Mouse (Mus musculus): ENCODE results near the gene Kif20b.

Kif20b gene

DNA sequence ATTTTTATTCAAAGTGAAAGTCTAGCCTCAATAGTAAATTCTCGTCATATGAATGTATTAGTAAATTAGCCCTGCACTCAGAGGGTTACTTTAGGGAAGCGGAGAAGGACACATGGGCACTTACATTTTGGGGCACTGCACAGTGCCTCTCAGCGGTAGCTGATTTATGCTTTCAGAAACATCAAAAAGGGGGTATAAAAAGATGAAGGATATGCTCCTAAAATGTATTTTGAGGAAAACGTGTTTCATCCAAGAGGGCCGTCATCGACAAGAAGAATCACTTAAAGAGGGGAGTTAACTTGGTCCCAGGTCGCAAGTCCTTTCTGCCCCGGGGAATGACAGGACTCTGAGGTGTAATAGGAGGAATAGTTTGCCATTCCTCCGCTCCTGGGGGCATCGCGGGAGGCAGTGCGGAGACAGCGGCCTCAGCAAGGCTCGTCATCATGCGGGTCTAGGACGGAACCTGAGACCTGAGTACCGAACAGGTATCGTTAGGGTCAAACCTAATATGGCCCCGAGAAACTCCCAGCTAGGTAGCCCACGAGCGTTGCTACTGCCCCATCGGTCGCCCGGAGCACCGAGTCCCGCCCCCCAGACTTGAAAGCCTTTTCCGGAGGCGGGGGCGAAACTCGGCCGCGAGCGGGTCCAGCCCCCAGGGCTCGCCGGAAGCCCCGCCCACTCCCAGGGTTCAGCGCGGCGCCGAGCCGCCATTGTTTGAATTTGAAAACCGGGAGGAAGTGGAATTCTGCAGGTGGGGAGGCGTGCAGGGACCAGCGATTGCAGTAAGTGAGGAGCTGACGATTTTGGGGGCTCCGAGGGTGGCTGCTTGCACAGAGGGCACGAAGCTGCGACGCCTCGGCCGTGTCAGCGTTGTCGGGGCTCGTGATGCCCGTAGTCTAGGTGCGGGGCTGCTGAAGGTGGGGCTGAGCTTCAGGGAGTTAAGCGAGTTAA, at the start of gene Kif20b:
Kif20b (plus strand) TSS at position 710 of the 951 bp plus-strand sequence.
- peak; percentile 92 for DNase-seq

DNA sequence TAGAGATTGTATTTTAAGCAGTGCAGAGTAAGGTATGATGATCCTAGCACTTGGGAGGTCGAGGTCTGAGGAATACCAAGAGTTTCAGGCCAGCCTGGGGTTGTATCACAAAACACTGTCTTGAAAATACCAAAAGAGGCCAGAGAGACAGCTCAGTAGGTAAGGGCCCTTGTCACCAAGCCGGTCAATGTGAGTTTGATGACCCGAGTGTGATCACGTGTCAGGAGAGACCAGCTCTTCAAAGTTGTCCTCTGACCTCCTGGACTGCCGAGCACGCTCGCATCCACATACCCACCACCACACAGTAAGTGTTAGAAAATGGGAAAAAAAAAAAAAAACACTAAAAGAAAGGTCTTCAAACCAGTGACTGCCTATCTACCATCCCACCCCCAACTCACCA, 45.5 kb upstream of the Kif20b start:
- DNase-seq: no peak

DNA sequence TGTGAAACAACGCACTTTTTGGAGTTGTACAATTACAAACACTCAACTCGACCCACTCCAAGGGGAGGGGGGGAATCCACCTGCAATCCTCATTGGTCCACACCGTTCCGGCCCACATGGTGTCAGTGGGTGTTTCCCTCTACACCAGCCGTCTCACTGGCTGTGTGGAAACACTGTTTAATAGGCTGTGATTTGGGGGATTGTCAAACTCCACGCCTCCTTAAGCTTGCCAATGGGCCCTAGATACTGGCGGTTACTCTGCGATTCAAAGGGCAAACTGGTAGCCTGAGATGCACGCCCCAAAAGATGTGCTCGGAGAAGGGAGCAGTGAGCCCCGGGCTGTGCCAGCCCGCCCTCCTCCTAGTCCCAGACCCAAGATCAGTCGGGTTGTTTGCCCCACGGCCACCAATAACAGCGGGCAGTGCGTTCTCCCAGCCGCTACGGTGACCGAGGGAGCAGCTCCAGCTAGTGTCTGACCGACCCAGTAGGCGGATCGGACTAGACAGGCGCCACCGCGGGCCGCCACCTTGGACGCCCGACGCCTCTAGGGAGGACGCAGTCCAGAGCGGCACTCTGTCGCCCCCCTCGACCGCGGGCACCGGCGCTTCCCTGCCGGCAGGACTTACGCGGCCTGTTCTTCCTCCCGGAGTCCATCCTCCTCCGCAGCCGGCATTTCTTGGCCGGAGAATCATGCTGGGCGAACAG, 44.1 kb upstream of the Kif20b start:
- DNase-seq: peak; percentile 72

DNA sequence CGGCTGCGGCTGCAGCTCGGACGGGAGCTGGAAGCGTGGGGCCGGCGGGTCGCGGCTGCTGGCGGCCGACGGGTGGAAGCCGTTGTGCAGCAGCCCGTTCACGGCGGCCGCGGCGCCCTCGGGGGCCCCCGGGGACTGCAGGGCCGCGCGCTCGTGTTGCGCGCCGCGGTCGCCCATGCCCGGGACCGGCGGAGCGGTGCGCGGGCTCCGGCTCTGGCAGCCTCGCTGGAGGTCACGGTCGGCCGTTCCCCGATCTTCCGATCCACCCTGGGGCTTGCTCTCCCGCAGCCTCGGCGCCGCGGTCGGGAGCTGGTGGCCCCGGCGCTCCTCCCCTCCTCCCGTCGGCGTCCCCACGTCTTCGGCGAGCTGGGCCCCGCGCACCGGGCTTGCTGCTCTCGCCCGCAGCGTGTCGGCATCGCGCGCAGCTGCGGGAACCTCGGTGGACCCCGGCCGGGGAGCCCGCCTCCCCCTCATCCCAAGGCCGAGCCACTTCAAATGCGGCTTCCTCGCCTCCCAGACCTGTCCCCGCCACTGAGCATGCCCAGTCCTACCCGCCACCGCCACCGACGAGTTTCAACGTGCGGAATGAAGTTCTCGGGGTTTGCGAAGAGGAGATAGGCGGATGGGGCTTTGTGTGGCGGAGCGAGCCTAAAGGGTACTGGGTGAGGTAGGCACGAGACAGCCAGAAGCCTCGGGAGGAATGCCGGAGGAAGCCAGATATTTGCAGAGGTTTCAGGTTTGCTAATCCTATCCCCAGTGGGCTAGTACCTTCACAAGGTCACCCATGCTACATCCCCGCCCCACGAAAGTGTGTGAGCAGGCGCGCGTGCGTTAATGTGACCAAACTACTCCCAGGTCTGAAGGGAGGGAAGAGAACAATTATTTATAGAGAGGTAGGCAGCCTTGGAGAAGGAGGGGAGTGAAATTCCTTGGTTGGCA, 43.3 kb upstream of the Kif20b start, which contains the start of gene Pank1:
Pank1 (minus strand) TSS at position 853 of the 939 bp plus-strand sequence.
- DNase-seq: peak; percentile 72

DNA sequence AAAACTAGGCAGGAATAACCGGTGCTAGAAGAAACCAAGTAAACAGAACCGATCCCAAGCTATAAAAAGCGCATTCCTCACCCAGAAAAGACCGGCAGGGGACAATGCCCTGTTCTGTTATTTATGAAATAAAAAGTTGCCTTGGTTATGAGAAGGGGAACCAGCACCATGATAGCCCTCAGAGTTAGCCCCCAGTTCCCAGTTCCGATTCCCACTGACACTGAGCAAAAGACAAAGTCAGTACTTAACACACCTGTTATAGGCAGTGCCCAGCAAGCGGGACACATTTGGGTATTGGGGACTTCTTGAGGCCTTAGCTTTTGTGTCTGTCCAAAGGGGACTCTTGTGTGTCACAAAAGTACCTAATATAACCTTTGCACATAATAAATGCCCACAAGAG, 42.5 kb upstream of the Kif20b start:
- no peak for DNase-seq

DNA sequence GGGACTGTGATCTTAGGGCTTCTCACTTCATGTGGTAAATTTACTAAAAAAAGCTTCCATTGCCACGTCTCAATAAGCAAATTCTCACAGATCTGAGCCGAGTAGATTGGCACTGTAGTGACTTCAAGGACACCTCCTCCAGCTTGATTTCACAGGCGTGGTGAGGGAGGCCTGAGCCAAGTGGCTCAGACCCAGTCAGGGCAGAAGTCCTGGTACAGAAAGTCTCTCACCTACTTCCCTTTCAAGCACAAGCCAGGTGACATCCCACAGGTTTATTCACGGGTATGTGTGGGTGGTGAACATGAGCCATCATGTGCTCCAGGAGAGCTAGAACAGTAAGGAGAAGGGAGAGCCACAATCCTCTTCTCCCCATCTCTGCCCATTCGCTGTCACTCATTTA, 41.0 kb upstream of the Kif20b start:
- DNase-seq: no peak

DNA sequence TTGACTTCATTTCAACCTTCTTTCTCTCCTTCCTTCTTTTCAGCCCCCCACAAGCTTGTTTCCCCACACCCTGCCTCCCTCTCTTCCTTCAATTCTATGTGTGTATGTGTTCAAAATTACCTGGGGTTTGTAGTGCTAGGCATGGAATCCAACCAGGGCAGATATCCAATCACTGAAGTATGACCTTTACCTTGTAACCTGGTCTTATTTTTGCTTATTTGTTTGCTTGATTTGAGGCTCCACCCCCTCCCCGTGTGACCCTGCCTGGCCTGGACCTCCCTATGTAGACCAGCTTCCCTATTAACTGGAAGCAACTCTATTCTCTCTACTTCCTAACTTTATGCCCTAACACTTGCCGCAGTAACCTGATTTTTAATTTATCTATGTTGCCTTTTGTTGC, 39.7 kb upstream of the Kif20b start:
- no peak for DNase-seq

DNA sequence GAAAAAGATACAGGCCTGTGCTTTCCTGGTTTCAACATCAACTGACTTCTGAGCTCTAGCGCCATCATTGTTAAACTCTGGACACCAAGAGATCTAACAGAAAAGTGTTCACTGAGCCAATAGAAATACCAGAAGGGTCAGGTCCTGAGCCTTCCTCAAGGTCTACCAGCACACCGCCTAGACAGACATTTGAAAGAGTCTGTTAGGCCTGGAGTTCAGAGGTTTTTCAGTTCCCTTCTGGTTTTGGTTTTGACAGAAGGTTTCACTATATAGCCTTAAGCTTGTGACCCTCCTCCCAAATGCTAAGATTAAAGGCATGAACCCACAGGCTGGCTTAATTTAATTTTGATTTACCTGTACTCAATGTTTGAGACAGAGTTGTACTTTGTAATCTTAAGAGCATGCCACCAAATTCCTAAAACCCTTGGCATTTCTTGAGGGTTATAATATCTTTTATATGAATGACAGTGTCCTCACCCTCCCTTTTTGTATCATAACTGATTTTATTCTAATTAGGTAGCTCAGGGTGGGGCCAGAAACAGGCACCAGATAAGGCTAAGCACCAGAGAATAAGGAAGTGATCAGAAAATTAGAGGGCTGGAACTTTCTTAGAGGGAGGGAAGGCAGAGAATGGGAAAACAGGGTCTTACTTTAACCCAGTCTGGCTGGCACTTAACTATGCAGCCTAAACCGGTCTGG, 38.5 kb upstream of the Kif20b start:
- no peak for DNase-seq

DNA sequence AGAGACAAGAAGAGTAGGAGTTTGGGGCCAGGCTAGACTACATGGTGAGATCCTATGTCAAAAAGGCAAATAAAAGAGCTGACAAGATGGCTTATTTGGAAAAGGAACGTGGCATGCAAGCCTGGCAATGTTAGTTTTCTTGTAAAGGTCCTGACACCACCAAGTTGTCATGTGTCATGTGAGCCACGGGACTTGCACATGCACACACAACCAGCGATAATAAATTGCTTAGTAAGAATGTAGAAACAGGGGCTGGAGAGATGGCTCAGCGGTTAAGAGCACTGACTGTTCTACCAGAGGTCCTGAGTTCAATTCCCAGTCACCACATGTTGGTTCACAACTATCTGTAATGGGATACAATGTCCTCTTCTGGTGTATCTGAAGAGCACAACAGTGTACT, 35.8 kb upstream of the Kif20b start:
- no peak for DNase-seq

DNA sequence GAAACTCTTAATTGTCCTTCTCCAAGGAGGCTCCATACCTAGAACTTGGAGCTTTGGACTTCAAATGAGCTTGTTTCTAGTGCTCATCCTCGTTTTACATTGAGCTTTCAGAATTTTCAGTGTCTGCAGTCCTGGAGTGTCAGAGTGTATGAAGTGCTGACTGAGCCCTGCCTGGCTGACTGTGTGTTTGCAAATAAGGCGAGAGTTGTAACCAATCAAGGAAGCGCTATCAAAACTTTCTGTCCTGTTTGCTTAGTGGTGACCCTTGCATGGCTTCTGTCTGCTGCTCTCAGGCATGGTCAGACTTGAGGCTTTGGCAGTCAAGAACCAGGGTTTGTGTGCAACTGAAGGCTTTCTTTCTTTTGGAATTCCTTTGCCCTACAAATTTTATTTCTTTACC, 31.2 kb upstream of the Kif20b start:
- DNase-seq: no peak

DNA sequence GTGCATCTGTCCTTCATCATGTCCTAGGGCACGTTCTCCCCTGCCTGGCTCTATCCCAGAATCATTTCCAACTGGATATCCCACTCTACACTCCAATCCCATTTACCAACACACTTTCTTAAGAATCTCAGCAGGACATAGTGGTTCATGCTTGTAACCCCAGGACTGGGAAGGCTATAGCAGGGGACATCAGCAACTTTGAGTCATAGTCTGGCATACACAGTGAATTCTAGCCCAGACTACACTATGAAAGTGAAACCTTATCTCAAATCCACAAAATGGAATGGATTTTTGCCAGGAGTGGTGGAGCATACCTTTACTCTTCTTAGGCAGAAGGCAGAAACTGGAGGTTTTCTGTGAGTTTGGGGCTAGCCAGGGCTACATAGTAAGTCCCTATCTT, 30.6 kb upstream of the Kif20b start:
- DNase-seq: no peak

DNA sequence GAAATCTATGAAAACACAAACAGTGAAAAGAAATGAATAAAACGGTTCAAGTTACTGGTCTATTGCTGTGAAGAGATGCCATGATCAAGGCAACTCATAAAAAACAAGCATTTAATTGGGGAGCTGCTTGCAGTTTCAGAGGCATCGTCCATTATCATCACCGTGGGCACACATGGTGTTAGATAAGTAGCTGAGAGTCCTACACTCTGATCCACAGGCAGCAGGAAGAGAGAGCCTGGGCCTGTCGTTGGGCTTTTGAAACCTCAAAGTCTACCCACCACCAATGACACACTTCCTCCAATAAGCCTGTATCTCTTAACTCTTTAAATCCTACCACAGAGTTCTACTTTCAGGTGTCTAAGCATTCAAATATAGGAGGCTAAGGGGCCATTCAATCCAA, 27.1 kb upstream of the Kif20b start:
- no peak for DNase-seq

DNA sequence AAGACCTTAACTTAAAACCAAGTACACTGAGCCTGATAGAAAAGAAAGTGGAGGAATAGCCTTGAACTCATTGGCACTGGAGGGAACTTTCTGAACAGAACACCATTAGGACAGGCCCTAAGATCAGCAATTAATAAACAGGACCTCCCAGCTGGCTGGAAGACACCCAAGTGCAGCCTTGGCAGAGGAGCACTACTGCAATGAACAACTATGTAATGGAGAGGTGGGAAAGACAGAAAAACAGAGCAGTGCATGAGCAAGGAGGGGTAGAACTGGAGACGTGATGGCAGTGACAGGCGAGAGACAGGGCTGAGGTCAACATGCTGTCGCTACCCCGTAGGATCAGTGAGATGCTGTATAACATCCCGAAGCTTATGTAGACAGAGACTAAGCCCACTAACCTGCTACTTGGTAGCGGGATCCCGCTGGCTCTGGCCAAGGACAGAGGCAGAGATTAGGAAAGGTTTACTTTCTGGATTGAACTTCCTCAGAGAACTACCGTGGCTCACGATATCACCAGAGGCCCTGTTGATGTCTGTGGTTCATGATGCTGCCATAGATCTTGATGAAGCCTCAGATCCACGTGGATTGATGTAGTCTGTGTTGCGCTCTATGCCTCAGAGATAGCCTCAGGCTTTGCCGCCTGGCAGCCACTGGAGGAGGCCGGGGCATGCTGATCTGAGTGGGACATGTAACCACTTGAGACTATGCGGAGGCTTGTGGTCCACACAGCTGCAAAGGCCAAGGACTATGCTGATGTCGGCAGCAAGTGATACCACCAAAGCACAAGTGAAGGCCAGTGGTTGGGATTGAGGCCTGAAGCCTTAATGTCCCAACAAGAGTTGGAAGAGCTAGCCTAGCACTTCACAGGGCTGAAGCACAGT, 24.8 kb upstream of the Kif20b start:
- DNase-seq: no peak

DNA sequence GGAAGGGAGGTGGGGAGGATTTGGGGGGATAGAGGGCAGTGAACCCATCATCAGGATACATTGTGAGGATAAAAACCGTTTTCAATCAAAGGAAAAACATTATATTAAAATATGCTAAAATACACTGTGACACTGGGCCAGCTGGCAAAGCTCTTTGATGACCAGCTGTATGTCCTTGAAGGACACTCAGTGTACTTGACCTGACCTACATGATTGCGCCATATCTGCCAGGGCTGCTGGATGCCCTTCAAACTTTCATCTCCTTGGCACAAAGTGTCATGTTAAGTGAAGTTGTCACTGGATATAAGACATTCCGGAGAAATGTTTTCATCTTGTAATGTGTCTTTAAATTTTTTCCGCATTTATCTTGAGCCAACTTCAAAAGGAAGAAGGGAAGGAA, 23.2 kb upstream of the Kif20b start:
- no peak for DNase-seq

DNA sequence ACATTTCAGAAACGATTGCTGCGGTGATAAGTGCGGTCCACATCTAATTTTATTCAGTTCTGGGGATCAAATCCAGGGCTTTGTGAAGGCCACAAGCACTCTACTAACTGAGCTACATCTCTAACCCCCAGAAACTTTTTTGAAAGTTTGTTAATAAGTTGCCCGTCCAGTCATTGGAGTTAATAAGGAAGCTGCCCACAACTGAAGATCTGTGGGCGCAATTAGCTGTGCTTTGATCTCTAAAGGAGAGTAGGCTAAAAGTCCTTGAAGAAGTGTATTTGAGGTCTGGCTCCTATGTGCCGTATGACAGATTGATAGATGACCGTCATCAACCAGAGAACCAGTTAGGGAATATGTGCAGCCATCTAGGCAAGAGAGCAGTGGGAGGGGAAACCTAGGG, 20.9 kb upstream of the Kif20b start:
- no peak for DNase-seq

DNA sequence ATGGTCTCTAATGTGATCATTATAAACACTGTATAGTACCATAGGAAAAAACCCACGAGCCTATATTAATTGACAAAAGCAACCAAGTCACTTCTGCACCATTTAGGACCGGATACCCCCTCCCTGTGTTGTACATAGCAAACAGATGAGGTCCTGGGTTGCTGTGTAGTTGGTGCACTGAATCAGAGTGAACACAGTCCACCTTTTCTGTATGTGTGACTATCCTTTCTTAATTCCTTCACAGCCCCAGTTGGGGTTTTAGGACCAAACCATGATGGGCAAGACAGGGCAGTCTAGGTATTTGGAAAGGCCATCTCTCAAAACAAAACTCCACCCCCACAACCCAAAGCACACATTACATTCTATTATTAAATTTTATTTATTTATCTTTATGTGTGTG, 20.4 kb upstream of the Kif20b start:
- DNase-seq: no peak

DNA sequence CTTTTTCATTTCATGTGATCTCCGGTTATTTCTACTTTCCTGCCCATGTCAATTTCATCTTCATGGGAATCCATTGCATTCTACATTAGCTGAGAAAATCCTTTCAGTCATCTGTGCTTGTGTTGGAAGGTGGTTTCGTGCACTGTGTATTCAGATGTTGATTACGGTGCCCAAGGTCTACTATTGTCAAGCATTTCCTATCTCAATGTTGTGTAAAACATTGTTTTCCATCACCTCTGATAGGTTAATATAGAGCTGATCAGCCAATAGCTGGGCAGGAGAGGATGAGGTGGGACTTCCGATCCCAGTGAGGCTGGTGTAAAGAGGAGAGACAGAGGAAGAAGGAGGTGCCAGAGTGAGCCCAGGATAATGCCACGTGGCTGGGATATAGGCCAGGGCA, 18.1 kb upstream of the Kif20b start:
- DNase-seq: no peak

DNA sequence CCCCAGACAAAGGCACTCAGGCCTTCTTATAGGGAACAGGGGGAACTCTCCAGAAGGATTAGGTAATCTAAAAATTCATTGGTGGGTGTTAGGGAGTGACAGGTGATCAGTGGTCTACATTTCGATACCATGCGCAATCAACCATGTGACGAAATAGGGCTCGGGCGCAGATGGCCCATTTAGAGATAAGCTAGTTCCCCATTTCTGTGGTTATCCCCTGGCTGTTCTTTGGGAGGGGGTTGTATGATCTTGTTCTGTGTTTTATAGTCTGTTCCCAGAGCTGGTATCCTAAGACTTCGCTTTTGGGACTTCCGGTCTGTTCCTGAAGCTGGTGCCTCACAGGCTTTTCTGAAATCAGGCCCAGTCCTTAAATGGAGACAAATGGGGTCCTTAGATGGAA, 16.7 kb upstream of the Kif20b start:
- DNase-seq: no peak

DNA sequence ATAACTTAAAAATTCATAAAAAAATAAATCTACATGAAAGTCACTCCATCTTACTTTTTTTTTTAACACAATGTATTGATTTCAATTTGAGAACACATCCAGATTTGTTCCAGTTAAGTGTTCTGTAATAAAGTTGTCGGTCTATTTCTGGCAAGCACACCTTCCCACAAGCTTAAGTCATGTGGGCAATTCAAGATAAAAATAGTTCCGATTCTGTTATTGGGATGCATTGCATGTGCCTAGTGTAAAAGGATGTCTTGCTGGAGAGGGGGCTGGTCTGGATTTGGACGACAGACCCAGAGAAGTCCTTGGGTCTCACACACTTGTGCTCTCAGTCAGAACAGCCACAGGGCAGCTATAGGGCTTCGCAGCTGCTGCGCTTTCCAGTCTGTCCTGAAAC, 15.4 kb upstream of the Kif20b start:
- no peak for DNase-seq

DNA sequence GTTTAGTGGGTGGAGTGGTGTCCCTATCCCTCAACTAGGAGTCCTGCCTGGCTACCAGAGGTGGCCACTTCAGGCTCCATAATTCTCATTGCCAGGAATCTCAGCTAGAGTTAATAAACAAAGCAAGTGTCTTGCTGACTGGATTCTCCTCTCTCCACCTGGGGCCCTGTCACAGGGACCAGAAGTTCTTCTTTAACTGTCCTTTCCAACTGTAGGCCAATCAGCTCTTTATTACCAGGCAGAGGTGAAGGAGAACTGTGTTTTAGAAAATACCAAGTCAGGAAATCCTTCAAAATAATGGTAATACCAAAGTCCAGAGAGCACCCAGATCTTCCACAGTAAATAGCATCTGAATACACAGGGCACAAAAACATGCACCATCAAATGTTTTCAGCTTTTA, 9.8 kb upstream of the Kif20b start:
- no peak for DNase-seq

DNA sequence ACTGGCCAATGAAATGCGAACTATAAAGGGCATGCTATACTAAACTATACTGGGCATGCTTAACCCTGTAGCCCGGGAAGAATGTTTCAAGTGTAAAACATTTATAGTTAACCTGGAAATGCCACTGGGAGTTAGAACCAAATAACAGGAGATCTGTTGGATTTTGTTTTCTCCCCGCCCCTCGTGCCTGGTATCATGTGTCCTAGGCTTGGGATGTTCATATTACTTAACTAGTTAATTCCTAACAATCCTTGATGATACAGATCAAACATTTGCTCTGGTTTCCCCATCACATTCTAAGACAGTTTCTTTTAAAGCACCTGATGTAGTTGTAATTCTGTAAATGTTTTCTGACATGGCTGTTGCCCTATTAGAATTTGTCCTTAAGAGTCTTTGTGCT, 2.1 kb upstream of the Kif20b start:
- no peak for DNase-seq
